Mouse (Mus musculus) adrenal gland, postnatal 14 days (tissue): ENCODE data around the gene Gm10037. TPM values are rescaled to one million over a fixed set of nuclear protein-coding genes. Genes with fewer than 3 reads are reported as not detected.

ENCODE experiments used
- DNase-seq: peaks from one replicate; pipeline ENCODE4 v3.0.0; 2021; ENCODE audit warnings: mixed read lengths
- total RNA-seq: library from RNA; stranded (reverse); gene quantifications from 2 replicates; pipeline ENCODE4 v1.2.3, GENCODE M21; 2021

The Gm10037 gene
- total RNA-seq, 1 experiment from 2014 or later = 1.5 TPM

GRCm38 (mm10) chr13:67876699-67877254 is 45.9 kb downstream of the Gm10037 start:
- DNase-seq = no peak

DNA sequence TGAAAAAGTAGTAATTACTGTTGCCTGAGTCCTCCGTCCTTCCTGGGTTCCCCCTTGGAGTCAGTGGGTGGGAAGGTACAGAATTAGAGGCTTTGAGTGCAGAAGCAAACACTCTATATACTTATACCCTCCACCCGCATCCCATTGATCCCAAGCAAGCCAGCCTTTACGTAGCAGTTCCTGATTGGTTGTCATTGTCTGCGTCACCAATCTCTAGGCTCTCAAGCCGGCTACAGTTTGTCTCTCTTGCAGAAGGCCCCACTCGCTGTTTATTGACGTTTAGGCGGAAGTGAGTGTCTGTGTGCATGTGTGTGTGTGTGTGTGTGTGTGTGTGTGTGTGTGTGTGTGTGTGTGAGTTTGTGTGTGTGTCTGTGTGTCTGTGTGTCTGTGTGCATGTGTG is 53.1 kb downstream of the Gm10037 start:
- no peak for DNase-seq

Other genes with a start within 250 kb of the Gm10037 start
- 6.3 and 6.6 TPM in 2 replicates for gene Zfp729b, start 221.4 kb upstream of the Gm10037 start, total RNA-seq
- 1.3 and 2.3 TPM in 2 replicates for gene Gm49345, start 193.3 kb upstream of the Gm10037 start, total RNA-seq
- gene Zfp729a, start 193.3 kb upstream of the Gm10037 start, total RNA-seq = 6.0 and 6.9 TPM in 2 replicates
- gene Zfp738, start 144.0 kb upstream of the Gm10037 start, total RNA-seq = 8.4 and 11.7 TPM in 2 replicates
- gene Zfp65, start 101.9 kb upstream of the Gm10037 start, total RNA-seq = 8.1 and 14.6 TPM in 2 replicates
- 4.0 and 4.8 TPM in 2 replicates for gene Zfp85, start 75.9 kb upstream of the Gm10037 start, total RNA-seq
- 2.3 and 2.9 TPM in 2 replicates for gene Zfp493, start 51.4 kb upstream of the Gm10037 start, total RNA-seq
- 3.4 and 4.7 TPM in 2 replicates for gene Zfp273, start 17.4 kb upstream of the Gm10037 start, total RNA-seq
- not detected in 2 replicates for gene BC048507, start 32.2 kb downstream of the Gm10037 start, total RNA-seq